Mouse (Mus musculus) olfactory bulb, adult 2 months (tissue): Measurements from ENCODE around the gene Smarcb1. TPM values are rescaled to one million over a fixed set of nuclear protein-coding genes. Genes with fewer than 3 reads are reported as not detected.

Experiments used
- H3K27ac ChIP-seq: fragments of 200-500 bp; 2 replicates; pipeline ENCODE4 v1.5.1; 2012; ENCODE audit warnings: low read depth, low read length; ENCODE audit not compliant: insufficient read depth
- H3K4me1 ChIP-seq: fragments of 200-500 bp; 2 replicates; pipeline ENCODE4 v1.6.1; 2012; ENCODE audit warnings: low read length; ENCODE audit not compliant: control insufficient read depth, insufficient read depth
- H3K4me3 ChIP-seq: fragments of 200-500 bp; 2 replicates; pipeline ENCODE4 v1.5.1; 2012; ENCODE audit warnings: mild to moderate bottlenecking, low read depth, low read length, moderate library complexity; ENCODE audit not compliant: insufficient read depth
- CTCF ChIP-seq: fragments of 200-500 bp; IDR thresholded peaks from 2 replicates; pipeline ENCODE4 v1.5.1; 2012; ENCODE audit warnings: low read depth, mild to moderate bottlenecking, low read length, moderate library complexity; ENCODE audit not compliant: insufficient read depth
- POLR2A ChIP-seq: fragments of 200-500 bp; IDR thresholded peaks from 2 replicates; pipeline ENCODE4 v1.6.1; 2012; ENCODE audit warnings: mild to moderate bottlenecking, low read depth, low read length, moderate library complexity; ENCODE audit not compliant: insufficient read depth
- WGBS: fragments of 180-500 bp; shearing (Covaris S2); methylation state at CpG from one replicate; pipeline ENCODE4 v1.1.7; 2018; 5-methylcytosine and 5-hydroxymethylcytosine counted together
- polyA plus RNA-seq: library from polyadenylated mRNA; stranded (reverse); fragments of >200 nt; gene quantifications from 2 replicates; pipeline ENCODE4 v1.2.4, GENCODE M21; 2012; ENCODE audit warnings: low replicate concordance; ENCODE audit not compliant: missing spikeins, insufficient read depth, insufficient read length

The Smarcb1 gene
- polyA plus RNA-seq, 1 experiment = not detected

- H3K4me3 ChIP-seq = no peak overlapping the region; the same call in 1 of the 2 replicates
- H3K27ac ChIP-seq = no peak overlapping the region
- TF ChIP-seq CTCF (no peak), POLR2A (no peak)
- WGBS = 27% methylated on average over 15 of the region's 15 CpGs
- peaks cover 5% of the 10 kb centered on the region for H3K4me1 ChIP-seq
These were observed 38.8 kb downstream of the Smarcb1 start for GRCm38 (mm10) chr10:75882433-75883231.

- WGBS = 45% methylated on average over 20 of the region's 20 CpGs
- peaks cover 5% of the 10 kb centered on the region for H3K4me1 ChIP-seq
These were observed 39.6 kb downstream of the Smarcb1 start for GRCm38 (mm10) chr10:75881578-75882432.

GRCm38 (mm10) chr10:75880771-75881577, 40.4 kb downstream of the Smarcb1 start:
- Histone ChIP-seq H3K4me3 (no peak overlapping the region), H3K27ac (no peak overlapping the region), H3K4me1 (peaks cover 5% of the 10 kb centered on the region)
- no peak for TF ChIP-seq POLR2A
- TF ChIP-seq CTCF = no peak
- WGBS = 47% methylated on average over 6 of the region's 6 CpGs

More at GRCm38 (mm10) chr10:75881578-75882432, 39.6 kb downstream of the Smarcb1 start:
- no peak overlapping the region for H3K4me3 ChIP-seq
- TF ChIP-seq CTCF = no peak
- TF ChIP-seq POLR2A = no peak
- H3K27ac ChIP-seq = no peak overlapping the region; the same call in 1 of the 2 replicates

GRCm38 (mm10) chr10:75880351-75880750, 41.1 kb downstream of the Smarcb1 start:
- no peak overlapping the region for H3K27ac ChIP-seq
- H3K4me1 ChIP-seq = peaks cover 5% of the 10 kb centered on the region
- H3K4me3 ChIP-seq = no peak overlapping the region
- no peak for TF ChIP-seq CTCF
- no peak for TF ChIP-seq POLR2A
- 95% methylated on average over 10 of the region's 10 CpGs for WGBS

GRCm38 (mm10) chr10:75878836-75879235, 42.6 kb downstream of the Smarcb1 start:
- Histone ChIP-seq H3K4me3 (no peak overlapping the region), H3K27ac (no peak overlapping the region), H3K4me1 (peaks cover 5% of the 10 kb centered on the region)
- 81% methylated on average over 3 of the region's 3 CpGs for WGBS
- TF ChIP-seq CTCF (no peak), POLR2A (no peak)

- WGBS = 12% methylated on average over 10 of the region's 10 CpGs
- Histone ChIP-seq H3K4me3 (no peak overlapping the region), H3K4me1 (0 out of 2 replicates have a peak, but pooled peaks cover 2% of the 10 kb centered on the region), H3K27ac (peak overlapping the region; percentile 53)
- TF ChIP-seq POLR2A = no peak
- TF ChIP-seq CTCF = no peak
These were observed 47.8 kb downstream of the Smarcb1 start for GRCm38 (mm10) chr10:75873543-75874170.

GRCm38 (mm10) chr10:75872915-75873542, 48.4 kb downstream of the Smarcb1 start:
- Histone ChIP-seq H3K4me1 (0 out of 2 replicates have a peak, but pooled peaks cover 2% of the 10 kb centered on the region), H3K27ac (peak overlapping the region; percentile 53), H3K4me3 (peak overlapping the region; percentile 46)
- 1% methylated on average over 11 of the region's 11 CpGs for WGBS
- TF ChIP-seq CTCF (no peak), POLR2A (no peak; the same call in 1 of the 2 replicates)
